Mouse (Mus musculus): ENCODE results near the gene Mchr1.
A peak's percentile ranks its signal among the peaks of the same experiment; 100 is the strongest.

Mchr1 gene

DNA sequence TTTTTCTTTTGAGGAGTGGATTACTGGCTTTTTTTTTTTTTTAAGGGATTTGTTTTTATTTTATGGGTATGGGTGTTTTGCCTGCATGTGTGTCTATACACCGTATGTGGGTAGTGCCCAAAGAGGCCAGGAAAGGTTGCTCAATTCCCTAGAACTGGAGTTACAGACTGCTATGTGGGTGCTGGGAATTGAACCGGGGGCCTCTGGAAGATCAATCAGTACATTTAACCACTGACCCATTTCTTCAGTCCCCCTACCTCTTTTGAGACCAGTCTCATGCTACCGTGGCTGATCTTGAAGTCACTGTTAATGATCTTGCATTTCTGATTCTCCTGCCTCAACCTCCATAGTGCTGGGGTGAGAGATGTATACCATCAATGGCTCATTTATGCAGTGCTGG, 8.0 kb upstream of the Mchr1 start:
- DNase-seq (ENCODE audit: low read depth), result no peak

DNA sequence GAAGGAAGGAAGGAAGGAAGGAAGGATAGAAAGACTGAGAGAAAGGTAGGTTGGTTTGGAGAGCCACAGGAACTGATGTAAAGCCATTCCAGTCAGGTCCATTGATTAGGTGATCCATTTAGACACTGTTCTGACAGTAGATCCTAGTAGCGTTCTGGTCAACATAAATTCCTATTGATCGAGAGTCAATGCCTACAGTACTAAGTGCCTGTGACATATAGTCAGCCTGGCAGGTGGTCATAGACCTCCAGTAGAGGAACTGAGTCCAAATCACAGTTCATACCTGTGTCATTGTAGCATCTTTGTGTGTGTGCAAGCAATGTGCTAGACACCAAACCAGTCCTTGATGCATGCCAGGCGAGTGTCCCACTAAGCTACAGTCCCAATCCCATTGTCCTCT, 7.0 kb upstream of the Mchr1 start:
- no peak for DNase-seq (ENCODE audit: low read depth)

DNA sequence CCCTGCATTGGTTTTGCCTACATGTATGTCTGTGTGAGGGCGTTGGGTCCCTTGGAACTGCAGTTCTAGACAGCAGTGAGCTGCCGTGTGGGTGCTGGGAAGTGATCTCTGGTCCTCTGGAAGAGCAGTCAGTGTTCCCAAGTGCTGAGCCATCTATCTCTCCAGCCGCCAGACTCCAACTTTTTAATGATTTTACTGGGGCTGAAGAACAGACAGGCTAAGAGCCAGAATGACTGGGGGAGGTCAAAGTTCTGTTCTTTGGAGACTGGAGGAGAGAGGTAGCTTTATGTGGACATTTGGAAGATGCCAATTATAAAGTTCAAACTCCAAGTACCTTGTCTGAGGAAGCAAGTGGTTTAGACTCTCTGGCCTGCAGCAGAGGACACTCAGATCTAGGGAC, 5.5 kb upstream of the Mchr1 start:
- DNase-seq (ENCODE audit: low read depth), result no peak

DNA sequence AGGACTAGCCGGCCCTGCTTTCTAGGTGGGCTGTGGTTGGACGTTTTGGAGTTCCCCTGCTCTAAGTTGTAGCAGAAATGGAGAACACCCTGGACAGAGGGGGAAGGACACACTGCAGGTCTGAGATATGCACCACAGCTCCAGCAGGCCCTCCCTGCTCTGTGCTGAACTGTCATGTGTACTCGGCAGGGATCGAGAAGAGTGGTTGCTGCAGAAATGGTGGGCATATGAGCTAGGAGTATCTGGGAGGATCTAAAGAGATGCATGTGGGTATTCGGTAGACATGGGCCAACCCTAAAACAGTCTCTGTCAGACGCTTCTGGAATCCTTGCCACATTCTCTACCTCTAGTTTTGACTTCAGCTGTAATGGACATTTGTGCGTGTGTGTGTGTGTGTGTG, 4.0 kb upstream of the Mchr1 start:
- no peak for DNase-seq (ENCODE audit: low read depth)

DNA sequence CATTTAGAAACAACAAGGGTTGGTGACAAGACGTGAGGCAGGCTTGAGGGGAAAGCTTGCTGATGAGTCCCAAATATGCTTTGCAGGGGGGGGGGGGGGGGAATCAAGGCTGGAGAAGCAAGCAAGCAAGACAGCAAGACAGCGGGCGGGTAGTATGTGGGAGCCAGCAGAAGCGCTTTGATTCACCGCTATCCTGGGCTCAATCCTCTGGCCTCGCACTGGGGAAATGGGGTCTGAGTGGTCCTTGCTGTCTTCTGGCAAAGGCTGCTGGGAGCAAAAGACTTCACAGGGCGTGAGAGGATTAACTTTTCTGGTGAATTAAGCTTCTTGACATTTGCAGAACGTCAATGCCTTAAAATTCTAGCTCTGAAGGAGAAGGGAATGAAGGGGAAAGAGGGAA, 763 bp downstream of the Mchr1 start:
- no peak for DNase-seq (ENCODE audit: low read depth)

DNA sequence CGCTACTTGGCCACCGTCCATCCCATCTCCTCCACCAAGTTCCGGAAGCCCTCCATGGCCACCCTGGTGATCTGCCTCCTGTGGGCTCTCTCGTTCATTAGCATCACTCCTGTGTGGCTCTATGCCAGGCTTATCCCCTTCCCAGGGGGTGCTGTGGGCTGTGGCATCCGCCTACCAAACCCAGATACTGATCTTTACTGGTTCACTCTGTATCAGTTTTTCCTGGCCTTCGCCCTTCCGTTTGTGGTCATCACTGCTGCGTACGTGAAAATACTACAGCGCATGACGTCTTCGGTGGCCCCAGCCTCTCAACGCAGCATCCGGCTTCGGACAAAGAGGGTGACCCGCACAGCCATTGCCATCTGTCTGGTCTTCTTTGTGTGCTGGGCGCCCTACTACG, 2.2 kb downstream of the Mchr1 start:
- DNase-seq (ENCODE audit: low read depth), result peak; percentile 62

DNA sequence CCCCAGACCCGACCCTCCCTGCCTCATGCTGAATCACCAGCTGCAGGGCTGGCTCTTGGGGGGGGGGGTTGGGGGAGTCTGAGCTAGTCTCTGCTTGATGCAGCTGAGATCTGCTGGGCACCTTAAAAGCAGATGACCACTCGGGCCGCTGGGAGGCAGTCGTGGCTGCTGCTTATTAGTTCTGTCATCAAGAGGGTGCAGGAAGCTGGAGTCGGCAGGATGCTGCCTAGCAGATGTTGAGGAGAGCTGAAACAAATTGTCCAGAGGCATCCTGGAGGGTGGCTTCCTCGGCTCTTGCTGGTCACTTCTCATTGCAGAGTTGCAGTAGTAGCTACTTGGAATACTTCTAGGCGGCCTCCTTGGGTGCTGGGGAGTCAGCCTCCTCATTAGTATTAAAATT, 4.0 kb downstream of the Mchr1 start:
- peak; percentile 74 for DNase-seq (ENCODE audit: low read depth)

DNA sequence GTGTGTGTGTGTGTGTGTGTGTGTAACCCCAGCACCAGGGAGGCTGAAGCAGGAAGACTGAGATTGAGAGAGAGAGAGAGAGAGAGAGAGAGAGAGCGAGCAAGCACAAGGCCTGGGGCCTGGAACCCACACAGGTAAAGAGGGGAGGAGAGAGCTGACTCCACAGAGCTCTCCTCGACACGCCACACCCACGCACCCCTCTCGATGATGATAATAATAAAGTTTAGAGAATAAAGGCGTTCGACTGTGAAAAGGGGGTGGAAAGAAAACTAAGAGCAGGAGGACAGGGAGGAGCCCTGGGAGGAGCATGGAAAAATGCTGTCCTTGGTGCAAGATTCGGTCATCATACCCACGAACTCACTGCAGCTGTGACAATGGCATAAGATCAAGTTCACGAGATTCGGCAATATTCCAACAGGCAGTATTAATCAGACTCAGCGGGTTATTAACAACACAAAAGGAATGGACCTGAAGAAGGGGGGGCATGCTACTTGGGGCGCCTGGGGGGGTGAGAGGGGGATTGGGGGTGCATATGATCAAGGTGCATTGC, 4.6 kb downstream of the Mchr1 start:
- no peak for DNase-seq (ENCODE audit: low read depth)

DNA sequence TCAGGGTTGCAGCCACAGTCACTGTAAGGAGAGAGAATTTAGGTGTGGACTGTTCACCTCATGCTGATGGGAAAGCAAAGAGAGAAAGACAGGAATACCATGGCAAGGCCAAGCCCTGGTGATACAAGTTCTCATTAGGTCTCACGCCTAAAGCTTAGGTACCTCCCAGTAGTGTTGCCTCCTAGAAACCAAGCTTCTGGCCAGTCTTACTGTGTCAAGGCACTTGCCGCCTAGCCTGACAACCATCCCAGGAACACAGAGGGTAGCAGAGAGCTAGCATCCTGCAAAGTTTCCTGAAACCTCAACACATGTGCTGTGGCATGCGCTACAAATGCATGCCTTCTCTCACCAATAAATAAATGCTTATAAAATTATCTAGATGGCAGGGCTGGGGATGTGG, 11.6 kb downstream of the Mchr1 start:
- DNase-seq (ENCODE audit: low read depth), result no peak

DNA sequence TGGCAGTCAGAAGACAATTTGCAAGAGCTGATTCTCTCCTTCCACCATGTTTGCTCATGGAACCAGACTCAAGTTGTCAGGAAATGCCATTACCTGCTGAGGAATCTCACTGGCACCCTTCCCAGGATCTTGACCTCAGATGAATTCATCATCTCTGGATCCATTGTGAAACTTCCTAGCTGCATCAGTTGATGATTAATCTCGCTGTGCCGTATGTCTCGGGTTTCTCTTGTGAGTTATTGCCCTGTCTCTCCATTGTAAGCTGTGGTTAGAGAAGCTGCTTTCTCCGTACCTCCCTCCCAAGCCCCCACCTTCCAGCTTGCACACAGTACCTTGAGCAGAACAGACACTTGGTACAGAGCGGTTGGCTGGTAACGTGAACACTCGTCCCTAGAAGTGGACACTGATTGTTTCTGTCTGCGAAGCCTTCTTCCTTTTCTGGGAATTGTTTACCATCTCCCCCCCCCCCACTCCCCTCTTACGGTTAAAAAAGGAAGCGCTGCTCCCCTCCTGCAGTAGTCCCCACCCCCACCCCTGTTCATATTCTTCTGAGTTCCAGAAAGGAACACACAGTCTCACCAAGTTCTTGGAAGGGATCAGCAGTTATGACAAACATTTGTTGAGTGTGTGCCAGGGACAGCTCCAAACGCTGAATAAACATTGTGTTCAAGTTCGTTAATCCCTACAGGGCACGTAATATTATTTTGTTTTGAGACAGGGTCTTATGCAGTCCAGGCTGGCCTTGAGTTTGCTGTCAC, 12.5 kb downstream of the Mchr1 start:
- no peak for DNase-seq (ENCODE audit: low read depth)

DNA sequence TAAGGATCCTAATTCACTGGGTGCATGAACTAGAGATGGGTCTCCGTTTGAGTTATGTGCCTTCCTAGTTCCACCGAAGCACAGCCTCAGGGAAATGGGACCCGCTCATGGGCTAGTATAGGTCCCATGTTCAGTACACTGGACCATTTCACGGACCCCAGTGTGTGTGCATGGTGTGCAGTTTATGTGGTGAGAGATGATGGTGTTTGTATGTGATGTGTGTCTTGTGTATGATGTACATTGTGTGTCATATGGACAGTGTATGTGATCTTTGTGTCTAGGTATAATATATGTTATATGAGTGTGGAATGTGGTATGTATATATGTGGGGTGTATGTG, 13.0 kb downstream of the Mchr1 start:
- no peak for DNase-seq (ENCODE audit: low read depth)

DNA sequence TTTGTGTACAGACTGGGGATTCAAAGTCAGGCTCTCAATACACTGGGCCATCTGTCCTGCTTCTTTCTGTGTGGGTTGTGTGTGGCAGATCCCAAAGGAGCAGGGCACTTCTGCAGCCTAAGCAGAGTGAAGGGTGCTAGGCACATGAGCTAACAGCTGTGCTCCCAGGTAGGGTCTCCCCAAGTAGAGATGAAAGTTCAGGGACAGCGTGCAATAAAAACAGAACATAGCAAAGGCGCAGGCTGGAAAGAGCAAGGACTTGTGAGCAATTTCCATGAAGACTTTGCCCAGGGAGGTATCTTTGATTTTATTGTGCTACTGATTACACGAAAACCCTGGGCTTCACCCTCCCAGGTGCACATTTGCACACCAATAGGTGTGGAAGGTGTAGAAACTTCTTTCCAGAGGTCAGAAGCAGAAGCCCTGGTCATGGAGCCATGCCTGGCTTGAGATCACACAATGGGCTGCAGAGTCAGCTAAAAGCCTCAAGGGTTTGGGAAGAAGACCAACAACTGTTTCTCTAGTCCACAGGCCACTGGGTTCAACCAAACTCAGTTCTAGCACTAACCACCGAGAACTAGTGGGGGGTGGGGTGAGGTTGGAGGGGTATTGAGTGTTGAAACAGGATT, 13.8 kb downstream of the Mchr1 start:
- no peak for DNase-seq (ENCODE audit: low read depth)

DNA sequence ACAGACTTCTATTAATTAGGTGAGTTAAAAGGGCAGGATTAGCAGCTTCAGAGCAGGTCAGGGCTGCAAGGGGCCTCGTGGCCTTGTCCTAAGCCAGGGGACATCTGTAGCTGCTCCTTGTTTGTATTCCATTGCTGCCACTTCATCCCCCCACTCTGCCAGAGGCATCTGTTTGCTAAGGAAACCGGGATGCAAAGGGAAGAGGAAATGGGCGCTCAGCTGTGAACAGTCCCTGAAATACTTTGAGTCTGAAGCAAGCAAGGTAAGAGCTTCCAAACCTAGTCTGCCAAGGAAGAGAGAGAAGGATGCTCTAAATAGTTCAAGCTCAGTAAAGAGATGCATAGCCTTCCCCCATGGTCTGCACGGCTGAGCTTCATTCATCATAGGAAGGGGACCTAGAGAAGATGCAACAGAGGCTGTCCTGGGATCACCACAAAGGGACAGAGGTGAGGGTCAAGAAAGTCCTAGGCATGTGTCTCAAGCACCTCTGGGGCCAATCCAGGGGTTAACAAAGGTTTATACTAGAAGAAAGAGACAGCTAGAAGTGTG, 17.4 kb downstream of the Mchr1 start:
- no peak for DNase-seq (ENCODE audit: low read depth)

DNA sequence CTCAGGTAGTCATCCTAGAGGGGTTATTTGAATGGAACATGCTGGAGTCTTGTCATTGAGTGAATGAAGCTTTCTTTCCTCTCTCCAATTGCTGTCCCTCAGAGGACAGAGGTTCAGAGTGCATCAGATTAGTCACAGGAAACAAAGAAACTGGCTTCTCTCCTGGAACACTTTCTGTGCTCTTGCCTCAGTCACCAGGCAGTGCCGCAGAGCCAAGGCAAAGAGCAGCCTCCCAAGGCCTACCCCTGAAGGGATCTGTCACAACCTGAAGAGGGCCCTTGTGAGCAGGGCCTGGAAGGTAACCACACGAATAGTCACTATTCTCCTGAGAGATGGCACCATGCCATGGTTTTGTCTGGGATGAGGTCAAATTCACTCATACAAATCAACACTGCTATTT, 18.3 kb downstream of the Mchr1 start:
- DNase-seq (ENCODE audit: low read depth), result peak; percentile 51

DNA sequence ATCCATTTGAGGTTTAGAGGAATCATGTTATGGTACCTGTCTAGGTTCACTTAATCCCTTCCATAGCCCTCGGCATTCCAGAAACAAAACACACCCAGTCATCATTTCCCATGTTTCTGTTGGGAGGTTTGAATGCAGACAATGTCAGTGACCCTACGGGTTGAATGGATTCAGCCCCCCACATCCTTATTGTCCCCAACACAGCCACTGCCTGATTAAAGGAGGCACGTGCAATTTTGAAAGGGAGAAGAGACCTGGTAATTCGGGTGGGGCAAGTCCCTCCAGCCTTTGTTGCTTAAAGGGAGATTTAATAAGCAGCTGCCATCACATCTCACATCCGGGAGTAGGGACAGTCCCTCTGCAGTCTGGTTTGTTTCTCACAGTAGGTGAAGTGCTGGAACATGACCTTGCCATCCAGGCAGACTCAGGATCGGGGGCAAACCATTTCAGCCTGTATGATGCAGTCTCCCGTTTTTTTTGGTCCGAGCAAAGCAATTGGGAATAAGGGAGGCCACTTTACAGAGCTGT, 18.9 kb downstream of the Mchr1 start:
- DNase-seq (ENCODE audit: low read depth), result peak; percentile 84

DNA sequence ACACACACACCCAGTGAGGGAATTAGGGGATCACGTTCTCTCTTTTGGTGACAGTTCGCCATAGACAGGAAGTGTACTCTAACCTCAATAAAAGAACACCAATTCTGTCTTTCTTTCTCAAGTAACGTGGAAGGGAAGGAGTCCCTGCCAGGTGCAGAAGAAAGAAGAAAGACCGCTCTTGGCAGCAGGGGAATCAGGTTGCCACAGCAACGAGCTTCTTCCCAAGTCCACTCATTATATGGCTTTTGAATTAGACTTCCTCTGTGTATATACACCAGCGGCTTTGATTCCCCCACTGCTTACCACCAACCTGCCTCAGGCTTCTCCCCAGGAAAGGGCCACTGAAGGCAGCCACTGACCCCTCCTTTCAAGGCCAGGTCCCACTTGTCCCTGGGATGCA, 19.8 kb downstream of the Mchr1 start:
- DNase-seq (ENCODE audit: low read depth), result peak; percentile 61

DNA sequence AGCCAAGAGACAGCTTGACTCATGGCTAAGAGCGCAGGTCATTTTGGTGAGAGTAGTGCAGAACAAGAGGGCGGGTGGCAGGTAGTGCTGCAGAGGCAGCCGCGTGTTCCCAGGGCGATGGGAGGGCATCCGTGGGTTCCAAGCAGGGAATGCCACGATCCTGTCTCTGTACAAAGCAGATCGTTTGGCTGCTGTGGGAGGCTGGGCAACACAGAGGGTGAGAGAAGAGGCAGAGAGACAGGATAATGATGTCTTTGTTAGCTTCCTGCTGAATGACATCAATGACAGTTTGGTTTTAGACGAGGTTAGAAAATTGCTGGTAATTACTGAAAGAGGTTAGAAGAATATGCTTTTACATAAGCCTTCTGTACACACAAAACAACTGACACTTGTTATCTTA, 23.0 kb downstream of the Mchr1 start:
- no peak for DNase-seq (ENCODE audit: low read depth)

DNA sequence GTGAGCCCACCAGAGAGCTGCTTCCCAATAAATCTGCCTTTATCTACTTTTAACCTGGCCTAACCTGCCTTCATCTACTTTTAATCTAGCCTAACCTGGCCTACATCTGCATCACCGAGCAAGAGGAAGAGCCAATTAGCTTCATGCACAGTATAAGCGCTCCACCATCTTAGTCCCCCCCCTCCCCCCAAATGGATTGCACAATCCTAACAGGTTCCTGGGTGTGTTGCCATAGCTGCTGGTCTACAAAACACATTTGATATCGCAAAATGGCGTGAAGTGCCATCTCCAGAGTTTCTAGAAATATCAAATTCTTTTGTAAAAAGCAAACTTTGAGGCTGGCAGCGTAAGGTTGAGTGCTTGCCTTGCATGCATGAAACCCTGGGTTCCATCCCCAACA, 24.0 kb downstream of the Mchr1 start:
- DNase-seq (ENCODE audit: low read depth), result no peak

DNA sequence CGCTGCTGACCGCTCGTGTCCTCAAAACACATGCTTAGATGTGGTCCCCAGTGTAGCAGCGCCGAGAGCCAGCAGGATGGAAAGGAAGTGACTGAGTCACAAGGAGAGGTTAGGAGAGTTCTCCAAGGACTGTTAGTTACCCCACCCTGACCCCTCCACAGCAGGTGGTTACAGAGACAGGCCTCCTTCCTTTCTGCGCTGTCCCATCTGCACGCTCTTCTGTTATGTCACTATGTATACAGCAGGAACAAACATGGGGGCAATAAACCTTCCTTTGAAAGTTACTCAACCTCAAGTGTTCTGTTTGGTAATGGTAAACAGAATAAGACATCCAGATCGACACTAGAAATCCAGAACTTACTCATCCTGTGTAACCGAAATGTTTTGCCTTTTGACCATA, 24.9 kb downstream of the Mchr1 start:
- DNase-seq (ENCODE audit: low read depth), result no peak

DNA sequence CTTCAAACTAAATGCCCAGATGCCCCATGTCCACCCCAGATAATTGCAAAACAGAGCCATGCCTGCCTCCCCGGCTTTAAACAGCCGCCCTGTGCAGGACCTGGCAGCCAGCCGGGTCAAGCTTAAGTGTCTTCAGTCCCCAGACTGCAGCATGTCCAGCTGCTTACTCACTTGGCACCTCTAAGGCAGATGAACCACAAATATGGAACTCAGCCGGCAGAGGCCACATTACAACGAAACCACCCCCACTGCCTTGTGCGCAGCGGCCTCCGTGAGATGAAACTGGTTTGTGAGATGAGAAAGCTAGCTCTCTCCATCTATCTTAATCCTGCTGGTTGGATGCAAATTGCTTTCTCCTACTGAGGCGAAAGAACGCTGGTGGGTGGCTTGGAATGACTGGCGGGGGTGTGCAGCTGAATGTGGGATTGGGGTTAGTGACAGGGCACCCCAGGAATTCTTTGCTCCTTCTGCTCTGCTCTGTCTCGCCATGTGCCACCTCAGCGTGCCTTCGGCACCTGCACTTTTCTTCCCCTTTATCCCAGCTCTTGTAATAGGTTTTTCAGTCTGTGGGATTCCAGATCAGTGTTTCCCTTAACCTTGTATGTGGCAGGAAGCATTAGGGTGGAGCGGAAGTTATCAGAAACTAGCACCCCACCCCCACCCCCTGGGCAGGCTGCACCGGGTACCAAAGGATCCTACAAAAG, 29.2 kb downstream of the Mchr1 start:
- no peak for DNase-seq (ENCODE audit: low read depth)

DNA sequence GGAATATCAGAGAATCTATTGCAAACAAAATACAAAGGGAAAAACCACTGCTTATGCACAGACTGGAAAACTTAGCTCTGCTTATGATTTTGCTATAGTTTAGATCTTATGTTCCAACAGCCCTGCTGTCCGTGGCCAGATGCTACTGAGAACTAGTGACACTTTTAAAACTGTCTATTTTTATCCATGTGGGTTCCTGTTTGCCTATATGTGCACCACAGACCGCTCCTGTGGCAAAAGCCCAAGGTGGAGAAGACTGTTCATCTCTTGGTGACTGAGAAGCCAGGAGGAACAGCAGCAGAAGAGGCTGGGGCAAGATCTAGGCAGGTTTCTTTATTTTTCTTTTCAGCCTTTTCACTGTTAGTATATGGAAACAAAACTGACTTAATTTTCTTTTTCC, 32.1 kb downstream of the Mchr1 start:
- DNase-seq (ENCODE audit: low read depth), result no peak

DNA sequence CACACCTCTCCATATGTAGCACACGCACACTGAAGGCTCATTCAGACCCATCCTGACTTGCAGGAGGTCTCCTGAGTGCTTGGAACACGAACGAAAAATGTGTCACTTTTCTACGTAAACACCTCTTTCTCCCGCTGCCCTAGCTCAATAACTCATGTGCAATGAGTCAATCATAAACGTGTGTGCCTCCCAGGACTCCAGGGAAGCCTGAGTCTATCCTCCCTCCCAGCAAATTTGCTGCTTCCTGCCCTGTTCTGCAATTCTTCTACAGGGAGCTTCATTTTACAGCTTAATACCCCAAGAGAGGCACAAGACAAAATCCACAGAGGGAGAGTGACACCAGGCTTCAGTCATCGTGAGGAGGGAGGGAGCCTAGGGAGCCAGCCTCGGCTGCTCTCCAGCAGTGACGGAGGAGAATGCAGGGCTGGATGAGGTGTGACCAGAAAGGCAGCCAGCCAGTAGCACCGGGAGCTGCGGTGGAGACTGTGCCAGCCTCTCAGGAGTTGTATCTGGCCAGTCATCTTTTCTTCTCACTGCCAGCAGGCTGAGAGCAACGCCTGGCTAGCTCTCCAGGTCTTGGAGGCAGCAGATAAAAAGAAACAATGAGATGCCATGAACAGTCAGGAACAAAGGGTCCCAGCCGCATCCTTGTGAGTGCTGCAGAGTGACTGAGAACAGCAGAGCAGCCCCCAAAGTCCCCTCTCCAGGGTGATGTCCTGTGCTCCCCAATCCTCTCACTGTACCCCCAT, 37.2 kb downstream of the Mchr1 start:
- no peak for DNase-seq (ENCODE audit: low read depth)

All from induced T-regulatory cell, adult 2 months (primary cell).